In genomic region chr12:21426065-21426940, GRCm38 (mm10) we compare ENCODE assay signal across 7 mouse cellular contexts. TPM values are rescaled to one million over a fixed set of nuclear protein-coding genes. Genes with fewer than 3 reads are reported as not detected.
DNase-seq lines count a peak whose midpoint lies in the region; ATAC-seq and TF ChIP-seq lines count a peak whose summit lies in the region.

No protein-coding gene starts in this region.

- no peak for TF ChIP-seq CTCF in E14TG2a.4 (conservative IDR thresholded peaks at IDR 0.05; ENCODE audit: low read length)
- TF ChIP-seq CTCF in Patski (IDR thresholded peaks at IDR 0.05): no peak

- no peak overlapping the region for H3K27ac ChIP-seq in forebrain, embryonic 14.5 days (ENCODE audit: low read depth, low read length)
- peak overlapping the region; percentile 35; the same call in 1 of the 2 replicates for H3K27ac ChIP-seq in hindbrain, embryonic 13.5 days
- H3K27ac ChIP-seq in limb, embryonic 13.5 days: no peak overlapping the region
- no peak overlapping the region; the same call in 1 of the 2 replicates for H3K27ac ChIP-seq in midbrain, embryonic 11.5 days (ENCODE audit: low read depth, low read length)

- CTCF ChIA-PET in Patski (lab: Charles Lee): interaction anchor here (0.9 to 2.2 kb wide), 6 partner anchors 9 to 75 kb away, joined by 3 to 6 read pairs (median 4); partner anchors contain the start of gene Ywhaq

- peak overlapping the region; percentile 40; the same call in 1 of the 2 replicates for H3K9ac ChIP-seq in forebrain, embryonic 14.5 days (ENCODE audit: low read length)
- peak overlapping the region; percentile 61 for H3K9ac ChIP-seq in hindbrain, embryonic 13.5 days
- H3K9ac ChIP-seq in limb, embryonic 13.5 days: 0 out of 2 replicates have a peak overlapping the region, but pooled peaks have one; percentile 21
- 0 out of 2 replicates have a peak overlapping the region, but pooled peaks have one; percentile 5 for H3K9ac ChIP-seq in midbrain, embryonic 11.5 days (ENCODE audit: low read length)

- POLR2A ChIA-PET in Patski (lab: Charles Lee): no interaction called here

- DNase-seq in Patski (ENCODE audit: low read depth, low spot score): peak; percentile 92
- DNase-seq in forebrain, embryonic 14.5 days (ENCODE audit: low spot score): peak; percentile 59
- DNase-seq in midbrain, embryonic 11.5 days (ENCODE audit: low spot score, missing footprints): peak; percentile 85
- peak; percentile 85 for DNase-seq in testis, postnatal 10 days (ENCODE audit: low spot score)

- H3K27me3 ChIP-seq in E14TG2a.4 (ENCODE audit: insufficient read depth, low read length) (no peaks in the 10 kb centered on the region), Patski (no peaks in the 10 kb centered on the region)
- no peaks in the 10 kb centered on the region for H3K27me3 ChIP-seq in forebrain, embryonic 14.5 days (replicated peaks; ENCODE audit: control insufficient read depth, insufficient read depth, low read length)
- no peaks in the 10 kb centered on the region for H3K27me3 ChIP-seq in hindbrain, embryonic 13.5 days
- no peaks in the 10 kb centered on the region for H3K27me3 ChIP-seq in limb, embryonic 13.5 days
- no peaks in the 10 kb centered on the region for H3K27me3 ChIP-seq in midbrain, embryonic 11.5 days (ENCODE audit: control insufficient read depth, insufficient read depth, low read length)

- peaks cover 81% of the 10 kb centered on the region for H3K4me1 ChIP-seq in E14TG2a.4 (replicated peaks; ENCODE audit: low read depth, low read length)
- peaks cover 5% of the 10 kb centered on the region; the same call in 1 of the 2 replicates for H3K4me1 ChIP-seq in forebrain, embryonic 14.5 days (ENCODE audit: control insufficient read depth, insufficient read depth, low read length)
- H3K4me1 ChIP-seq in hindbrain, embryonic 13.5 days (replicated peaks): peaks cover 18% of the 10 kb centered on the region
- H3K4me1 ChIP-seq in limb, embryonic 13.5 days: peaks cover 5% of the 10 kb centered on the region; the same call in 1 of the 2 replicates
- peaks cover 11% of the 10 kb centered on the region for H3K4me1 ChIP-seq in midbrain, embryonic 11.5 days (ENCODE audit: control insufficient read depth, insufficient read depth, low read length)

- 5% methylated on average over 16 of the region's 16 CpGs for WGBS in forebrain, embryonic 14.5 days
- 3% methylated on average over 16 of the region's 16 CpGs for WGBS in hindbrain, embryonic 13.5 days
- WGBS in limb, embryonic 13.5 days: 29% methylated on average over 16 of the region's 16 CpGs
- WGBS in midbrain, embryonic 11.5 days: 25% methylated on average over 16 of the region's 16 CpGs

- H3K4me3 ChIP-seq in E14TG2a.4 (replicated peaks; ENCODE audit: low read length): peak overlapping the region; percentile 43
- H3K4me3 ChIP-seq in forebrain, embryonic 14.5 days (ENCODE audit: low read depth, low read length): no peak overlapping the region
- peak overlapping the region; percentile 19; the same call in 1 of the 2 replicates for H3K4me3 ChIP-seq in hindbrain, embryonic 13.5 days
- peak overlapping the region; percentile 22 for H3K4me3 ChIP-seq in limb, embryonic 13.5 days
- 0 out of 2 replicates have a peak overlapping the region, but pooled peaks have one; percentile 5 for H3K4me3 ChIP-seq in midbrain, embryonic 11.5 days (ENCODE audit: low read depth, low read length)

- H3K4me2 ChIP-seq in forebrain, embryonic 14.5 days (ENCODE audit: low read length): peak overlapping the region; percentile 26
- peak overlapping the region; percentile 51 for H3K4me2 ChIP-seq in hindbrain, embryonic 13.5 days
- peak overlapping the region; percentile 50 for H3K4me2 ChIP-seq in limb, embryonic 13.5 days (replicated peaks)
- peak overlapping the region; percentile 25; the same call in 1 of the 2 replicates for H3K4me2 ChIP-seq in midbrain, embryonic 11.5 days

- no peaks in the 10 kb centered on the region for H3K9me3 ChIP-seq in E14TG2a.4 (ENCODE audit: low read length)
- no peaks in the 10 kb centered on the region for H3K9me3 ChIP-seq in forebrain, embryonic 14.5 days (replicated peaks; ENCODE audit: control insufficient read depth, low read length)
- no peaks in the 10 kb centered on the region for H3K9me3 ChIP-seq in hindbrain, embryonic 13.5 days
- H3K9me3 ChIP-seq in limb, embryonic 13.5 days: no peaks in the 10 kb centered on the region
- no peaks in the 10 kb centered on the region for H3K9me3 ChIP-seq in midbrain, embryonic 11.5 days (ENCODE audit: control insufficient read depth, low read length)

- ATAC-seq in Patski: peak; percentile 86
- peak; percentile 63 for ATAC-seq in forebrain, embryonic 14.5 days
- peak; percentile 74 for ATAC-seq in hindbrain, embryonic 13.5 days (ENCODE audit: low FRiP score)
- peak; percentile 44; the same call in 1 of the 2 replicates for ATAC-seq in limb, embryonic 13.5 days (ENCODE audit: low FRiP score, low read depth)
- ATAC-seq in midbrain, embryonic 11.5 days (ENCODE audit: low FRiP score): peak; percentile 62

- no peaks in the 10 kb centered on the region for H3K36me3 ChIP-seq in E14TG2a.4 (ENCODE audit: insufficient read depth, low read length)
- no peaks in the 10 kb centered on the region for H3K36me3 ChIP-seq in forebrain, embryonic 14.5 days (ENCODE audit: control insufficient read depth, insufficient read depth, low read length)
- H3K36me3 ChIP-seq in hindbrain, embryonic 13.5 days: no peaks in the 10 kb centered on the region
- H3K36me3 ChIP-seq in limb, embryonic 13.5 days: no peaks in the 10 kb centered on the region
- no peaks in the 10 kb centered on the region for H3K36me3 ChIP-seq in midbrain, embryonic 11.5 days (ENCODE audit: control insufficient read depth, insufficient read depth, low read length)

- in situ Hi-C loops in Patski (cut with MboI; ENCODE audit: low pct_unique_long_range_greater_than_20kb): no loop called here

RNA-seq across cellular contexts. Expression of gene Ywhaq, which starts 8.9 kb away (rescaled TPM):
- 654 TPM for polyA plus RNA-seq in Patski (2021)
- 1,318 and 1,340 TPM in 2 replicates for polyA plus RNA-seq in forebrain, embryonic 14.5 days (2014; fragmentation: Nextera tagmentation; extraction: Ambion mirVana)
- polyA plus RNA-seq in hindbrain, embryonic 13.5 days (2015; fragmentation: Nextera tagmentation; extraction: Ambion mirVana): 1,136 and 1,161 TPM in 2 replicates
- 705 and 725 TPM in 2 replicates for polyA plus RNA-seq in limb, embryonic 13.5 days (2015; fragmentation: Nextera tagmentation; extraction: Ambion mirVana)
- 1,296 and 1,418 TPM in 2 replicates for polyA plus RNA-seq in midbrain, embryonic 11.5 days (2014; fragmentation: Nextera tagmentation; extraction: Ambion mirVana)

RNA-seq across cellular contexts. Expression of gene Adam17, which starts 52.9 kb away (rescaled TPM):
- polyA plus RNA-seq in Patski (2021): 41.7 TPM
- 19.9 and 21.9 TPM in 2 replicates for polyA plus RNA-seq in forebrain, embryonic 14.5 days (2014; fragmentation: Nextera tagmentation; extraction: Ambion mirVana)
- 21.5 and 22.8 TPM in 2 replicates for polyA plus RNA-seq in hindbrain, embryonic 13.5 days (2015; fragmentation: Nextera tagmentation; extraction: Ambion mirVana)
- 39.9 and 45.4 TPM in 2 replicates for polyA plus RNA-seq in limb, embryonic 13.5 days (2015; fragmentation: Nextera tagmentation; extraction: Ambion mirVana)
- polyA plus RNA-seq in midbrain, embryonic 11.5 days (2014; fragmentation: Nextera tagmentation; extraction: Ambion mirVana): 38.8 and 39.9 TPM in 2 replicates

Comparison
In these comparisons a context has a peak if more than half of its experiments do, and no peak if none do; other contexts are left out.
1. H3K9ac ChIP-seq: peak in every context shown above with its lines; median percentile 61 in hindbrain, embryonic 13.5 days; 40 in forebrain, embryonic 14.5 days; 21 in limb, embryonic 13.5 days; 5 in midbrain, embryonic 11.5 days.